Mouse (Mus musculus): ENCODE data around the gene Wsb2. TPM values are rescaled to one million over a fixed set of nuclear protein-coding genes. Genes with fewer than 3 reads are reported as not detected.
"Not testable (repeated sequence)": the region's sequence is repeated elsewhere in the genome, so short reads cannot be mapped to it uniquely, and the experiment has no call there.

Wsb2 gene
- polyA plus RNA-seq, 1 experiment from 2014 or later, result 115 TPM

- Histone ChIP-seq H3K4me3 (ENCODE audit: low read depth, low read length) (no peak overlapping the region), H3K36me3 (ENCODE audit: control insufficient read depth, insufficient read depth, low read length) (peaks cover 80% of the 10 kb centered on the region), H3K27ac (ENCODE audit: low read depth, low read length) (no peak overlapping the region), H3K9ac (ENCODE audit: low read length) (no peak overlapping the region), H3K9me3 (replicated peaks; ENCODE audit: control insufficient read depth, low read length) (no peaks in the 10 kb centered on the region), H3K4me2 (ENCODE audit: low read length) (no peak overlapping the region), H3K27me3 (replicated peaks; ENCODE audit: control insufficient read depth, insufficient read depth, low read length) (no peaks in the 10 kb centered on the region), H3K4me1 (ENCODE audit: control insufficient read depth, insufficient read depth, low read length) (no peaks in the 10 kb centered on the region)
- ATAC-seq (no peak), DNase-seq (ENCODE audit: low spot score) (no peak)
- 90% methylated on average over 10 of the region's 10 CpGs for WGBS
Observed at GRCm38 (mm10) chr5:117370592-117370991, 13.5 kb downstream of the Wsb2 start.

GRCm38 (mm10) chr5:117373418-117373817, 16.3 kb downstream of the Wsb2 start:
- 92% methylated on average over 9 of the region's 9 CpGs for WGBS

GRCm38 (mm10) chr5:117374372-117375049, 17.4 kb downstream of the Wsb2 start:
- Histone ChIP-seq H3K9me3 (replicated peaks; ENCODE audit: control insufficient read depth, low read length) (no peaks in the 10 kb centered on the region), H3K9ac (ENCODE audit: low read length) (no peak overlapping the region), H3K27ac (ENCODE audit: low read depth, low read length) (no peak overlapping the region), H3K27me3 (replicated peaks; ENCODE audit: control insufficient read depth, insufficient read depth, low read length) (no peaks in the 10 kb centered on the region), H3K36me3 (ENCODE audit: control insufficient read depth, insufficient read depth, low read length) (peaks cover 80% of the 10 kb centered on the region), H3K4me1 (ENCODE audit: control insufficient read depth, insufficient read depth, low read length) (no peaks in the 10 kb centered on the region), H3K4me3 (ENCODE audit: low read depth, low read length) (no peak overlapping the region), H3K4me2 (ENCODE audit: low read length) (no peak overlapping the region)
- whole genome bisulfite sequencing, result 89% methylated on average over 7 of the region's 7 CpGs
- DNase-seq (ENCODE audit: low spot score), result no peak
- no peak for ATAC-seq

More at GRCm38 (mm10) chr5:117373418-117373817, 16.3 kb downstream of the Wsb2 start:
- no peak overlapping the region for H3K4me3 ChIP-seq (ENCODE audit: low read depth, low read length)
- H3K27ac ChIP-seq (ENCODE audit: low read depth, low read length), result no peak overlapping the region
- H3K9me3 ChIP-seq (replicated peaks; ENCODE audit: control insufficient read depth, low read length), result no peaks in the 10 kb centered on the region
- no peak for ATAC-seq
- no peak overlapping the region for H3K4me2 ChIP-seq (ENCODE audit: low read length)
- no peak overlapping the region for H3K9ac ChIP-seq (ENCODE audit: low read length)
- H3K27me3 ChIP-seq (replicated peaks; ENCODE audit: control insufficient read depth, insufficient read depth, low read length), result no peaks in the 10 kb centered on the region
- peaks cover 80% of the 10 kb centered on the region for H3K36me3 ChIP-seq (ENCODE audit: control insufficient read depth, insufficient read depth, low read length)
- H3K4me1 ChIP-seq (ENCODE audit: control insufficient read depth, insufficient read depth, low read length), result no peaks in the 10 kb centered on the region
- DNase-seq (ENCODE audit: low spot score), result no peak

GRCm38 (mm10) chr5:117376331-117376761, 19.2 kb downstream of the Wsb2 start:
- WGBS, result 86% methylated on average over 11 of the region's 11 CpGs
- H3K36me3 ChIP-seq (ENCODE audit: control insufficient read depth, insufficient read depth, low read length), result peaks cover 81% of the 10 kb centered on the region
- H3K9me3 ChIP-seq (replicated peaks; ENCODE audit: control insufficient read depth, low read length), result no peaks in the 10 kb centered on the region
- H3K4me2 ChIP-seq (ENCODE audit: low read length), result no peak overlapping the region
- no peaks in the 10 kb centered on the region for H3K27me3 ChIP-seq (replicated peaks; ENCODE audit: control insufficient read depth, insufficient read depth, low read length)
- no peak overlapping the region for H3K4me3 ChIP-seq (ENCODE audit: low read depth, low read length)
- ATAC-seq (no peak), DNase-seq (ENCODE audit: low spot score) (no peak)
- H3K4me1 ChIP-seq (ENCODE audit: control insufficient read depth, insufficient read depth, low read length), result no peaks in the 10 kb centered on the region
- H3K9ac ChIP-seq (ENCODE audit: low read length), result no peak overlapping the region
- H3K27ac ChIP-seq (ENCODE audit: low read depth, low read length), result no peak overlapping the region

GRCm38 (mm10) chr5:117377731-117378130, 20.6 kb downstream of the Wsb2 start:
- not testable (repeated sequence) for H3K9me3 ChIP-seq (replicated peaks; ENCODE audit: control insufficient read depth, low read length); H3K4me2 ChIP-seq (ENCODE audit: low read length); ATAC-seq; H3K27me3 ChIP-seq (replicated peaks; ENCODE audit: control insufficient read depth, insufficient read depth, low read length); H3K9ac ChIP-seq (ENCODE audit: low read length); H3K4me3 ChIP-seq (ENCODE audit: low read depth, low read length); DNase-seq (ENCODE audit: low spot score); H3K27ac ChIP-seq (ENCODE audit: low read depth, low read length); H3K4me1 ChIP-seq (ENCODE audit: control insufficient read depth, insufficient read depth, low read length)
- peaks cover 81% of the 10 kb centered on the region for H3K36me3 ChIP-seq (ENCODE audit: control insufficient read depth, insufficient read depth, low read length)
- WGBS, result 94% methylated on average over 14 of the region's 14 CpGs

GRCm38 (mm10) chr5:117380199-117380598, 23.1 kb downstream of the Wsb2 start:
- Histone ChIP-seq H3K9ac (ENCODE audit: low read length) (no peak overlapping the region), H3K9me3 (replicated peaks; ENCODE audit: control insufficient read depth, low read length) (no peaks in the 10 kb centered on the region), H3K4me1 (ENCODE audit: control insufficient read depth, insufficient read depth, low read length) (no peaks in the 10 kb centered on the region), H3K4me3 (ENCODE audit: low read depth, low read length) (no peak overlapping the region), H3K36me3 (ENCODE audit: control insufficient read depth, insufficient read depth, low read length) (peaks cover 90% of the 10 kb centered on the region), H3K27me3 (replicated peaks; ENCODE audit: control insufficient read depth, insufficient read depth, low read length) (no peaks in the 10 kb centered on the region), H3K27ac (ENCODE audit: low read depth, low read length) (no peak overlapping the region), H3K4me2 (ENCODE audit: low read length) (no peak overlapping the region)
- no peak for ATAC-seq
- 89% methylated on average over 4 of the region's 4 CpGs for whole genome bisulfite sequencing
- DNase-seq (ENCODE audit: low spot score), result no peak

- ATAC-seq (no peak), DNase-seq (ENCODE audit: low spot score) (no peak)
- H3K4me2 ChIP-seq (ENCODE audit: low read length), result no peak overlapping the region
- H3K27ac ChIP-seq (ENCODE audit: low read depth, low read length), result no peak overlapping the region
- no peaks in the 10 kb centered on the region for H3K4me1 ChIP-seq (ENCODE audit: control insufficient read depth, insufficient read depth, low read length)
- no peaks in the 10 kb centered on the region for H3K9me3 ChIP-seq (replicated peaks; ENCODE audit: control insufficient read depth, low read length)
- H3K9ac ChIP-seq (ENCODE audit: low read length), result no peak overlapping the region
- no peaks in the 10 kb centered on the region for H3K27me3 ChIP-seq (replicated peaks; ENCODE audit: control insufficient read depth, insufficient read depth, low read length)
- 79% methylated on average over 7 of the region's 7 CpGs for WGBS
- H3K4me3 ChIP-seq (ENCODE audit: low read depth, low read length), result no peak overlapping the region
- peaks cover 80% of the 10 kb centered on the region for H3K36me3 ChIP-seq (ENCODE audit: control insufficient read depth, insufficient read depth, low read length)
Observed at GRCm38 (mm10) chr5:117381785-117382184, 24.7 kb downstream of the Wsb2 start.

GRCm38 (mm10) chr5:117383198-117383597, 26.1 kb downstream of the Wsb2 start:
- no peak overlapping the region for H3K9ac ChIP-seq (ENCODE audit: low read length)
- no peaks in the 10 kb centered on the region for H3K9me3 ChIP-seq (replicated peaks; ENCODE audit: control insufficient read depth, low read length)
- 0 out of 2 replicates have a peak, but pooled peaks cover 4% of the 10 kb centered on the region for H3K4me1 ChIP-seq (ENCODE audit: control insufficient read depth, insufficient read depth, low read length)
- no peak for ATAC-seq
- H3K4me3 ChIP-seq (ENCODE audit: low read depth, low read length), result no peak overlapping the region
- H3K27ac ChIP-seq (ENCODE audit: low read depth, low read length), result no peak overlapping the region
- DNase-seq (ENCODE audit: low spot score), result no peak
- 83% methylated on average over 12 of the region's 12 CpGs for WGBS
- peaks cover 70% of the 10 kb centered on the region for H3K36me3 ChIP-seq (ENCODE audit: control insufficient read depth, insufficient read depth, low read length)
- H3K4me2 ChIP-seq (ENCODE audit: low read length), result no peak overlapping the region
- H3K27me3 ChIP-seq (replicated peaks; ENCODE audit: control insufficient read depth, insufficient read depth, low read length), result no peaks in the 10 kb centered on the region

GRCm38 (mm10) chr5:117388296-117388751, 31.2 kb downstream of the Wsb2 start:
- ATAC-seq, result peak; percentile 23

More at GRCm38 (mm10) chr5:117388296-117388751, 31.2 kb downstream of the Wsb2 start:
- no peaks in the 10 kb centered on the region for H3K27me3 ChIP-seq (replicated peaks; ENCODE audit: control insufficient read depth, insufficient read depth, low read length)
- H3K9me3 ChIP-seq (replicated peaks; ENCODE audit: control insufficient read depth, low read length), result no peaks in the 10 kb centered on the region
- peak overlapping the region; percentile 75 for H3K4me2 ChIP-seq (ENCODE audit: low read length)
- DNase-seq (ENCODE audit: low spot score), result peak; percentile 49
- peak overlapping the region; percentile 76 for H3K4me3 ChIP-seq (ENCODE audit: low read depth, low read length)
- H3K9ac ChIP-seq (ENCODE audit: low read length), result peak overlapping the region; percentile 89
- peaks cover 22% of the 10 kb centered on the region for H3K36me3 ChIP-seq (ENCODE audit: control insufficient read depth, insufficient read depth, low read length)
- 10% methylated on average over 16 of the region's 16 CpGs for WGBS
- 0 out of 2 replicates have a peak, but pooled peaks cover 4% of the 10 kb centered on the region for H3K4me1 ChIP-seq (ENCODE audit: control insufficient read depth, insufficient read depth, low read length)
- peak overlapping the region; percentile 61; the same call in 1 of the 2 replicates for H3K27ac ChIP-seq (ENCODE audit: low read depth, low read length)
